ENCODE assay signal across 27 mouse cellular contexts in the genomic region with DNA sequence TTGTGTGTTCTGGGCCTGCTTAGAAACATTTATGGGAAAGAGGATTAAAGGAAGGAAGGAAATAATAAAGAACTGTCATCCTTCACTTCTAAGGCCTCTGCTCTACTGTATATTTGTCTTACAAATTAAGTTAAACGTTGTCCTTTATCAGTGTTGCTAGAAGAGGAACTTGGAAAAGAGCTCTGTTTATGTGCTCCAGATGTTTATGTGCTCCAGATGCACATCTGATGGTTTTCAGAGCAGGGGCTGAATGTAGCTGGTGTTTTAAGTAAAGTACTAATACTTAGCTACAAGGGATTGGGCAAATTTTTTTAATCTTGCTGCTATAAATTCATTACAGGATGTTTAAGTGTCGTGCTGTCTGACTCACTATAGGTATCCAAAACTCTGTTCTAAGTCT. TPM values are rescaled to one million over a fixed set of nuclear protein-coding genes. Genes with fewer than 3 reads are reported as not detected.
"Had no signal": no experiment of that assay in that cellular context is flagged by ENCODE, and none has a peak within 500 bp of the region (broad histone marks: within the 10 kb centered on the region; RNA-seq: fewer than 3 reads in every experiment).

No protein-coding gene starts in this region.

- H3K27ac ChIP-seq: heart, adult 2 months; heart, embryonic 10.5 days; hindbrain, embryonic 13.5 days; hindbrain, embryonic 15.5 days; hindbrain, postnatal 0 days; kidney, embryonic 15.5 days; limb, embryonic 13.5 days; limb, embryonic 15.5 days; liver, embryonic 12.5 days; liver, embryonic 14.5 days had no signal

- H3K9ac ChIP-seq: heart, embryonic 12.5 days; hindbrain, embryonic 13.5 days; hindbrain, embryonic 15.5 days; kidney, embryonic 15.5 days; limb, embryonic 13.5 days; limb, embryonic 15.5 days; liver, embryonic 12.5 days; liver, embryonic 14.5 days had no signal

- DNase-seq: gastrocnemius, postnatal 14 days; gastrocnemius, postnatal 36 days; heart, adult 11 months; heart, adult 2 months; heart, postnatal 10 days; heart, postnatal 36 days; kidney, adult 11 months; kidney, adult 2 months; kidney, adult 9 months; kidney, postnatal 14 days; kidney, postnatal 36 days; layer of hippocampus, adult 9-11 months; layer of hippocampus, postnatal 36 days; left cerebral cortex, postnatal 4 days had no signal

- H3K4me2 ChIP-seq: heart, embryonic 12.5 days; hindbrain, embryonic 13.5 days; hindbrain, embryonic 15.5 days; kidney, embryonic 15.5 days; limb, embryonic 13.5 days; limb, embryonic 15.5 days; liver, embryonic 12.5 days had no signal

- H3K27me3 ChIP-seq: heart, embryonic 12.5 days; hindbrain, embryonic 13.5 days; hindbrain, embryonic 15.5 days; kidney, embryonic 15.5 days; limb, embryonic 13.5 days; limb, embryonic 15.5 days; liver, embryonic 12.5 days had no signal

- H3K4me1 ChIP-seq: heart, embryonic 10.5 days; heart, embryonic 12.5 days; hindbrain, embryonic 13.5 days; hindbrain, embryonic 15.5 days; kidney, embryonic 15.5 days; limb, embryonic 13.5 days; limb, embryonic 15.5 days had no signal

- ATAC-seq: hindbrain, postnatal 0 days; intestine, embryonic 16.5 days had no signal

- H3K36me3 ChIP-seq: heart, embryonic 10.5 days; heart, embryonic 12.5 days; hindbrain, embryonic 13.5 days; hindbrain, embryonic 15.5 days; kidney, embryonic 15.5 days; limb, embryonic 13.5 days; limb, embryonic 15.5 days; liver, embryonic 12.5 days had no signal

- H3K4me3 ChIP-seq: heart, adult 2 months; heart, embryonic 10.5 days; heart, embryonic 12.5 days; hindbrain, embryonic 13.5 days; hindbrain, embryonic 15.5 days; kidney, embryonic 15.5 days; limb, embryonic 13.5 days; limb, embryonic 15.5 days; liver, embryonic 12.5 days had no signal

- H3K9me3 ChIP-seq: heart, embryonic 10.5 days; heart, embryonic 12.5 days; hindbrain, embryonic 13.5 days; hindbrain, embryonic 15.5 days; kidney, embryonic 15.5 days; limb, embryonic 13.5 days; limb, embryonic 15.5 days; liver, embryonic 12.5 days had no signal

RNA-seq across cellular contexts. Expression of gene Rnf17, which starts 59.7 kb away (rescaled TPM):
- total RNA-seq: gastrocnemius, postnatal 14 days; gastrocnemius, postnatal 36 days; hindbrain, postnatal 0 days had no signal
- polyA plus RNA-seq: large intestine, adult 2 months; liver, adult 2 months had no signal
